Mouse (Mus musculus) CD4-positive, CD25-positive, alpha-beta regulatory T cell, adult 2 months (primary cell): ENCODE results near the gene Kifc1.
"Not testable (repeated sequence)": the region's sequence is repeated elsewhere in the genome, so short reads cannot be mapped to it uniquely, and the experiment has no call there.

Experiments used
- DNase-seq: peaks from one replicate; pipeline ENCODE4 v3.0.0-alpha.2; 2012; ENCODE audit warnings: low read depth, low spot score

Gene Kifc1

DNA sequence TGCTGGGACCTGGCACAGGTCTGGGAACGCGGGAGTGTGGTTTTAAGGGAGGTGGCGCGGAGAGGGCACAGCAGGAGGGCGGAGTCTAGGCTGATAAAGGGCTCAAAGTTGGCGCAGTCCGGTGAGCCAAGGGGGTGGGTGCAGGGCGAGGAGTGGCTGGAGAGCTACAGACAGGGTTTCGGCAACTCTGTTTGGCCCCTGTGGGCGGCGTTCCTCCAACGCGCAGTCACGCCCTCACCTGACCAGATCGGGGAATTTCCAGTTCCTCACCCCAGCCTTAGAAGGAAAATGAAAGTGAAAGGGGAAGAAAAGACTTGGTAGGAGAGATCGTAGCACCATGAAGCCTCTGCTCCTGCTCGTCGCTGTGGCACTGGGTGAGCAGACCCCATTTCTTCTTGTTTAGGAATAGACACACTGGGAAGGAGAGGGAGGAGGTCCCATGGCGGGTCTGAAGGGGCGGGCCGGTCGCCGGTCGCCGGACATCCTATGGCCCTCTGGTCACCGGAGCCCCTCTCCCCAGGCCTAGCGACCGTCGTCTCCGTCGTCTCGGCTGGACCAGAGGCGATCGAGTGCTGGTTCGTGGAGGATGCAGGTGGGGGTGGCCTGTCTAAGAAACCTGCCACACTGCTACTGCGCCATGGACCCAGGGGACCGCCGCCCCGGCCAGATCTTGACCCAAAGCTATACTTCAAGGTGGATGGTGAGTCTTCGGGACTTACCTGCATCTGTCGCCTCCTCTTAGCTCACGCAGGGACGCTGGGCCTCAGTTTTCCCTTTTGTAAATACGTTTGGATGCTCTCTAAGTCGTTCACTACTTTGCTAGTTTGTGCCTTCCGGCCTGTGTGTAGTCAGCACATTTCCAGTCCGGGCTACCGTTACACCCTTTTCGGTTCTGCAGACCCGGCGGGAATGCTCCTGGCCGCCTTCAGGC lies 29.2 kb upstream of the Kifc1 start:
- peak; percentile 91 for DNase-seq

DNA sequence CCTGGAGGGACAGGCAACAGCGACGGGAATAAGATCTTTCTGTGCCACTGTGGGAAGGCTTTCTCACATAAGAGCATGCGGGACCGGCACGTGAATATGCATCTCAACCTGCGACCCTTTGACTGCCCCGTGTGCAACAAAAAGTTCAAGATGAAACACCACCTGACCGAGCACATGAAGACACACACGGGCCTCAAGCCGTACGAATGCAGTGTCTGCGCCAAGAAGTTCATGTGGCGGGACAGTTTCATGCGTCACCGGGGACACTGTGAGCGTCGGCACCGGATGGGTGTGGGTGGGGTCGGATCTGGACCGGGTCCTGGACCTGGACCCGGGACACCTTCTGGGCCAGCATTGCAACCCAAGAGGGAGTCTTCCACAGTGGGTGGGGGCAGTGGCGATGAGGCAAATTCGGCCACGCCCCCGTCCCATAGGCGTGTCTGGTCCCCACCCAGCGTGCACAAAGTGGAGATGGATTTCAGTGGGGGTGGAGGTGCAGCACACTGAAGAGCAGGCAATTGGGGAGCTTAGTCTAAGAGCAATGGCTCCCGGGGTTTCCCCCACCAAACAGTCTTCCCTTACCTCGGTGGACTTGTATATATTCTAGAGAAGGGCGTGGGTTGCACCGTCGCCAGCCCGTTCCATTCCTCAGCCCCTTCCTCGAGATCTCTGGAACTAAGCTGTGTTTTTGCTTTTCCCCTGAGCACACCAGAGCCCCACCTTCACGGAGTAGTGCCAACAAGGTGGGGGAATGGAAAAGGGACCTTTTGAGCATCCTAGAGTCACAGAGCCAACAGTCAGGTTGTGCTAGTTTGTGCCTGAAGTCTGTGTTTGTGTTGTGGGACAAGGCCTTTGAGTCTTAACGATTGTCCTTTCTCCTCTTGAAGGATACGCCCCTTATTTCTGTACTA lies 28.1 kb upstream of the Kifc1 start:
- DNase-seq: peak; percentile 71

DNA sequence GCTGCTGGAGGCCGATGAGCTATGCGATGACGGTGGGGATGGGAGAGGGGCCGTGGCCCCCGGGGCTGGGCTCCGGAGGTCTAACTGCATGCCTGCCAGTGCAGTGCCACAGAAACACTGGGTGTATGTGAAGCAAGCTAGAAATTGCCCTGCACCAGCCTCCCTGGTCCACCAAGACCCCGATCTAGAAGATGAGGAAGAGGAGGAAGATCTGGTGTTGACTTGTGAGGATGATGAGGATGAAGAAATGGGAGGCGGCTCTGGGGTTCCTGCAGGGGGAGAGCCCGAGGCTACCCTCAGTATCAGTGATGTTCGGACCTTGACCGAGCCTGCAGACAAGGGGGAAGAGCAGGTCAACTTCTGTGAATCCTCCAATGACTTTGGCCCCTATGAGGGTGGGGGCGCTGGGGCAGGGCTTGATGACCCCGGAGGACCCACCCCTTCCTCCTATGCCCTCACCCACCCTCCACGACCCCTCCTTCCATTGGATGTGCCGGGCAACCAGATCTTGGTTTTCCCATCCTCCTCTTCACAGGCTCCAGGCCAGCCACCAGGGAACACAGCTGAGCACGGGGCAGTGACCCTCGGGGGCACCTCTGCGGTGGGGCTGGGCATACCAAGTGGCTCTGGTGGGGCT lies 27.3 kb upstream of the Kifc1 start:
- no peak for DNase-seq

DNA sequence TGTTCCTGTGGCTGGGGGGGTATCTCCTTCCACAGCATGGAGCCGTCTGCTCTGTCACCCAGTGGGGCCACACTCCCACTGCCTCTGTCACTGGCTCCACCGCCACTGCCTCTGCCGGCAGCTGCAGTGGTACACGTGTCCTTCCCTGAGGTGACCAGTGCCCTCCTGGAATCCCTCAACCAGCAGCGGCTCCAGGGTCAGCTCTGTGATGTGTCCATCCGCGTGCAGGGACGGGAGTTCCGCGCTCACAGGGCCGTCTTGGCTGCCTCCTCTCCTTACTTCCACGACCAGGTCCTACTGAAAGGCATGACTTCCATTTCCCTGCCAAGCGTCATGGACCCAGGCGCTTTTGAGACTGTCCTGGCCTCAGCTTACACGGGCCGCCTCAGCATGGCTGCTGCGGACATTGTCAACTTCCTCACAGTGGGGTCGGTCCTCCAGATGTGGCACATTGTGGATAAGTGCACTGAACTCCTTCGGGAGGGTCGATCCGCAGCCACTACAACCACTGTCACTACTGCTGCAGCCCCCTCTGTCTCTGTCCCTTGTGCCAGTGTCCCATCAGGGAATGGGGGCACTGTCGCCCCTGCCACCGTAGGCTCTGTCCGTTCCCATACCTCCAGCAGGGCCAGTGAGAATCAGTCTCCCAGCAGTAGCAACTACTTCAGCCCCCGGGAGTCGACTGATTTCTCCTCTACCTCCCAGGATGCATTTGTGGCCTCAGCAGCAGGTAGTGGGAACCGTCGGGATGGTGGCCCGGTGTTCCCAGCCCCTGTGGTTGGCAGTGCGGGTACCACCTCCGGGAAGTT lies 26.6 kb upstream of the Kifc1 start:
- no peak for DNase-seq

DNA sequence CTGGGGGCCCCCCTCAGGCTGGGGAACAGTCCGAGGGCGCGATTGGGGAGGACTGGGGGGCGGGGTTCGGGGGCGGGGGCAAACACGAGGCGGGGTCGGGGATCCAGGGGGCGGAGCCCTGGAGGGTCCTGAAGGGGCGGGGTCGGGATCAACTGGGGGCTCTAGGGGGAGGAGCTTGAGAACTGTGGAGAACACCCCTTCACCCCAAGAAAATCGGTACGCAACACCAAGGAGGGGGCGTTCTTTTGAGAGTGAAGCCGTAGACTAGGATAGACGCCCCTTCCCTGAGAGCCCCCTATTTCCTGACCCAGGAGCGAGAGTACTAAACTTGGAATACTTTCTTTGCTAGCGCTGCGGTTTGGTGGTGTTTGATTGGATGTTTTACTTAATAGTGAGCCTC lies 25.8 kb upstream of the Kifc1 start:
- no peak for DNase-seq

DNA sequence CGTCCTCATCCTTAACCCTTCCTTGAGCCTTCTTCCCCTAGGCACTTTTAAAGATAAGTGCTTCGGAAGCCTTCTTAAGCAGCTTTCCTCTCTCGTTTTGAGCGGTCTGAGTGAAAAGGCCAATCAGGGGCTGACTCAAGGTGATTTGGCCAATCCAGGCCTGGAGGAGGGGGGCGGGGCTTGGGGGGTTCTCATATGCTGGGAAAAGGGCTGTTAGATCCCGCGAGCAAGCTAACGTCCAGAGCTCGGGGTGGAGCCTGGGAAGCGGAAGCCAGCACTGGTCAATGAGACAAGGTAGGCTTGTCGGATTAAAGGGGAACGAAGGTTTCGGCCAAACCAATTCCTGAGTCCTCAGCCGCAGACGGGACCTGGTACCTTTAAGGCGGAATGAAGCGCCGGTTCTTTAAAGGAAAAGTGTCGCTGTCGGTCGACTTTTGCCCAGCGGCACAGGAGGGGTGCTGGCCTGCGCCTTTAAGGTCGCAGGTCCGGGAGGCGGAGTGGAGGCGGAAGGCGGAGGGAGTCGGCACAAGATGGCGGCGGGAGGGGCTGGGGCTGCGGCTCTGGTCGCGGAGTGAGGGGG lies 25.3 kb upstream of the Kifc1 start, which contains the start of the genes Tapbp and Zbtb22:
Gene Tapbp, plus strand, starts transcription at position 229 of the 580 bp plus-strand sequence.
Gene Zbtb22, plus strand, starts transcription at position 234 of the 580 bp plus-strand sequence.
- peak; percentile 96 for DNase-seq

DNA sequence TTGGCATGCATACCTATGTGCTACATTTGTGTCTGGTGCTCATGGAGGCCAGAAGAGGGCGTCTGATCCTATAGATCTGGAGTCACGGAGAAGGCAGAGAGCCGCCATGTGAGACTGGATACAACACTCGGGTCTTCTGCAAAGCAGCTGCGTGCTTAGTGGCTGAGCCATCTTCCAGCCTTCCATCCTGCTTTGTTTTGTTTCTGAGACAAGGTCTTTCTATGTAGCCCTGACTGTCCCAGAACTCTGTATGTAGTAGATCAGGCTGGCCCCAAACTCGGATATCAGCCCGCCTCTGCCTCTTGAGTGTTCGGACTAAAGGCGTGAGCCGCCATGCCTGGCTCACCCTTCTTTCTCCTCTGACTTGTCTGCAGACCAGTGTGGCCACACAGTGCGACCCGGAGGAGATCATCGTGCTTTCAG lies 24.5 kb upstream of the Kifc1 start:
- no peak for DNase-seq

DNA sequence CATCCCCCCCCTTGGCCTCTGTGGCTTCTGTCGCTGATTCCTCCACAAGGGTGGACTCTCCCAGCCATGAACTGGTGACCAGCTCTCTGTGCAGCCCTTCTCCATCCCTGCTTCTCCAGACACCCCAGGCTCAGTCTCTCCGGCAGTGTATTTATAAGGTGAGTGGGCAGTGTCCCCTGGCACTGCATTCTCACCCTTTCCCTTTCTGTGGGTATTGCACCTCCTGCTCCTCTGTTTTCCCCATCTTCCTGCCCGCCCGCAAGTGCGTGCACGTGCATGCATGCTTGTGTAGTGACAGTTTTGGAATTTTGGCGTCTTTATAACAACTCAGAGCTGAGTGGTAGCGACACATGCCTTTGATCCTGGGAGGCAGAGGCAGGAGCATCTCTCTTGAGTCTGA lies 23.4 kb upstream of the Kifc1 start:
- DNase-seq: no peak

DNA sequence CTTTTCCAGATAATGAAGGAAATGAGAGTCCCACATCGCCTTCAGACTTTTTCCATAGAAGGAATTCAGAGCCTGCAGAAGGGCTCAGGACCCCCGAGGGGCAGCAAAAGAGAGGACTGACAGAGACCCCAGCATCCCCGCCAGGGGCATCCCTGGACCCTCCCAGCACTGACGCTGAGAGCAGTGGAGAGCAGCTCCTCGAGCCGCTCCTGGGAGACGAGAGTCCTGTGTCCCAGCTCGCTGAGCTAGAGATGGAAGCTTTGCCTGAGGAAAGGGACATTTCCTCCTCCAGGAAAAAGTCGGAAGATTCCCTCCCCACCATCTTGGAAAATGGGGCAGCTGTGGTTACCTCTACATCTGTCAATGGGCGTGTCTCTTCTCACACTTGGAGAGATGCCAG lies 22.8 kb upstream of the Kifc1 start:
- DNase-seq: no peak

DNA sequence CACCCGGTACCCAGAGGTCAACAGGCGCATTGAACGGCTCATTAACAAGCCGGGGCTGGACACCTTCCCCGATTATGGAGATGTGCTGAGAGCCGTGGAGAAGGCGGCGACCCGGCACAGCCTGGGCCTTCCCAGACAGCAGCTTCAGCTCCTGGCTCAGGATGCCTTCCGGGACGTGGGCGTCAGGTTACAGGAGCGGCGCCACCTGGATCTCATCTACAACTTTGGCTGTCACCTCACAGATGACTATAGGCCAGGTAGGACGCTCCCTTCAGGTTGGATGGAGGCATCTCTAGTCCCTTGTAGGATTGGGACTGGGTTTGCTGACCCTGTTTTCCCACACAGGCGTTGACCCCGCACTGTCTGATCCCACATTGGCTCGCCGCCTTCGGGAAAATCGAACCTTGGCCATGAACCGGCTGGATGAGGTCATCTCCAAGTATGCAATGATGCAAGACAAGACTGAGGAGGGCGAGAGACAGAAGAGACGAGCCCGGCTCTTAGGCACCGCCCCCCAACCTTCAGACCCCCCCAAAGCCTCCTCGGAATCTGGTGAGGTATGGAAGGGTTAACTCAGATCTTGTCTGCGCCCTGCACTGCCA lies 21.5 kb upstream of the Kifc1 start:
- DNase-seq: no peak

DNA sequence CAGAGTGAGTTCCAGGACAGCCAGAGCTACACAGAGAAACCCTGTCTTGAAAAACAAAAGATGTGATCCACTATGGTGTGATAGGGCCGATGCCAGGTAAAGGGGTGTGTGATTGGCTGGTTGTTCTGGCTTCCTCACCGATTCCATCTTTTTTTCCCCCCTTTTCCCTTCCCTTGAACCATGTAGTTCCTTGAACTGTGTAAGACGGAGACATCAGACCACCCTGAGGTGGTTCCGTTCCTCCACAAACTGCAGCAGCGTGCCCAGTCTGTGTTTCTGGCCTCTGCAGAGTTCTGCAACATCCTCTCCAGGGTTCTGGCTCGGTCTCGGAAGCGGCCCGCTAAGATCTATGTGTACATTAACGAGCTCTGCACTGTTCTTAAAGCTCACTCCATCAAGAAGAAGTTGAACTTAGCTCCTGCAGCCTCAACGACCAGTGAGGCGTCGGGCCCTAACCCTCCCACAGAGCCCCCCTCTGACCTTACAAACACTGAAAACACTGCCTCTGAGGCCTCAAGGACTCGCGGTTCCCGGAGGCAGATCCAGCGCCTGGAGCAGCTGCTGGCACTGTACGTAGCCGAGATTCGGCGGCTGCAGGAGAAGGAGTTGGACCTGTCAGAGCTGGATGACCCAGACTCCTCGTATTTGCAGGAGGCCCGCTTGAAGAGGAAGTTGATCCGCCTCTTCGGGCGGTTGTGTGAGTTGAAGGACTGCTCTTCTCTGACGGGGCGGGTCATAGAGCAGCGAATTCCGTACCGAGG lies 20.8 kb upstream of the Kifc1 start:
- DNase-seq: no peak

DNA sequence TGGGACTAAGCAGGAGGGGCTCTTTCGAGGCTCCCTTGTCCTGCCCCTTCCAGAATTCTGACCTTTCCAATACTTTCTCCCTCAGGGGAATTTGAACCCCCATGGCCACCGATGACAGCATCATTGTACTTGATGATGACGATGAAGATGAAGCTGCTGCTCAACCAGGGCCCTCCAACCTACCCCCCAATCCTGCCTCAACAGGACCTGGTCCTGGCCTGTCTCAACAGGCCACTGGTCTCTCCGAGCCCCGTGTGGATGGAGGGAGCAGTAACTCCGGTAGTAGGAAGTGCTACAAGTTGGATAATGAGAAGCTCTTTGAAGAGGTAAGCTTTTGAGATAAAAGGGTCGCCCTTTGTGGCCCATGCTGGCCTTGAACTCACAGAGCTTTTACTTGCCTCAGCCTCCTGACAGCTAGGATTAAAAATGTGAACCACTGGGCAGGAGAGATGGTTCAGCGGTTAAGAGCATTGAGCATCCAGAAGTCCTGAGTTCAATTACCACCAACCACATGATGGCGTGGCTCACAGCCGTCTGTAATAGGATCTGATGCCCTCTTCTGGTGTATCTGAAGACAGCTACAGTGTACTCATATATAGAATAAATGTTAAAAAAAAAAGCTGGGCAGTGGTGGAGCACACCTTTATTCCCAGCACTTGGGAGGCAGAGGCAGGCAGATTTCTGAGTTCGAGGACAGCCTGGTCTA lies 20.0 kb upstream of the Kifc1 start:
- DNase-seq: peak; percentile 76

DNA sequence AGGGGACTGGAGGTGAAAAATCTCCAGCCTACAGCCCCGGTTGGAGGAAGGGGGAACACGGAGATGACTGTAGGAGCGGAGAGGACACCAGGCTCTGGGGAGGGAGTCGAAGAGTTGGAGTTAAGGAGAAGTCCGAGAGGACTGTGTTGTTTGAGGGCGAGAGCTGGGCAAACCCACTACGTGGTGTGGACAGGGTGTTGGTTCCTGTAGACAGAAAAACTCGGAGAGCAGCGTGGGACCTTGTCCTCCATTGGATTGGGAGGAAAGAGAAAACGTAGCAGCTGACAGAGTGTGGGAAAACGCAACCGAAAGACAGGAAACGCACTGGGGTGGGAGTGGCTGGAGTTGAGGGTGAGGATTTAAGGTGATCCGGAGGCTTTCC lies 19.4 kb upstream of the Kifc1 start:
- DNase-seq: peak; percentile 66

DNA sequence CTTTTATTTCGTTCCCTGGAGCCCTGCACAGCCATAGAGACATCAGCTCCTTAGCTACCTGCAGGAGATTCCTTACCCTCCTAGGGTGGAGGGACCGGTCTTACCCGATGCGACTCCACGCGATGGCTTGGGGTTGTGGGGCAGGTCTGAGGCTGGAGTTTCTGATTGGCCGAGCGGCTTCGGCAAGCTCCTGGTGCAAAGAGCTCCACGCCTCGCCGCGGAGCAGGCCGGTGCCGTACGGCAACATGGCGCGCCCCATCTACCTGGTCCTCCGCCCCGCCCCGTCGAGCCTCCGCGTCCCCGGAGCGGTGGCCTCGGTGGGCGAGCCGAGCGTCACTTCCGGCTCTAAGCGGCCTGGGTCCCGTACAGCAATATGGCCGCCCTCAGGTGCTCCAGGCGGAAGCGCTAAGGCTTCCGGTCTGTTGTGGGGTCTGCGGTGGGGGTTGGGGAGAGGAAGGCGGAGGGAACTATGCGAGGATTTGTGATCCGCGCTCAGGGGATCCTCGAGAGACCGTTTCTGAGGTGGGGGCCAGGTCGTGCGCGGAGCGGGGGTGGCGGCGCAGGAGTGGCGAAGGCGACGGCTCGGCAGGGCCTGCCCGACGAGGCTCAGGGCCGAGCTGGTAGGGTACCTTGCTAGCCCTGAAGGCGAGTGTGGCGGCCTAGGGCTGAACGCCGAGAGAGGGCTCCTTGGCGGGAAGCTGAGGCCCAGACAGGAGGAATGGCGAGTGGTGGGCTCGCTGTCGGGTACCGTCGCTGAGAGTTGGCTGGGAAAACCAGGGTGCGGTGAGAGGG lies 18.8 kb upstream of the Kifc1 start, which contains the start of gene Daxx:
Gene Daxx, plus strand, starts transcription at position 338 of the 792 bp plus-strand sequence.
- DNase-seq: peak; percentile 99

DNA sequence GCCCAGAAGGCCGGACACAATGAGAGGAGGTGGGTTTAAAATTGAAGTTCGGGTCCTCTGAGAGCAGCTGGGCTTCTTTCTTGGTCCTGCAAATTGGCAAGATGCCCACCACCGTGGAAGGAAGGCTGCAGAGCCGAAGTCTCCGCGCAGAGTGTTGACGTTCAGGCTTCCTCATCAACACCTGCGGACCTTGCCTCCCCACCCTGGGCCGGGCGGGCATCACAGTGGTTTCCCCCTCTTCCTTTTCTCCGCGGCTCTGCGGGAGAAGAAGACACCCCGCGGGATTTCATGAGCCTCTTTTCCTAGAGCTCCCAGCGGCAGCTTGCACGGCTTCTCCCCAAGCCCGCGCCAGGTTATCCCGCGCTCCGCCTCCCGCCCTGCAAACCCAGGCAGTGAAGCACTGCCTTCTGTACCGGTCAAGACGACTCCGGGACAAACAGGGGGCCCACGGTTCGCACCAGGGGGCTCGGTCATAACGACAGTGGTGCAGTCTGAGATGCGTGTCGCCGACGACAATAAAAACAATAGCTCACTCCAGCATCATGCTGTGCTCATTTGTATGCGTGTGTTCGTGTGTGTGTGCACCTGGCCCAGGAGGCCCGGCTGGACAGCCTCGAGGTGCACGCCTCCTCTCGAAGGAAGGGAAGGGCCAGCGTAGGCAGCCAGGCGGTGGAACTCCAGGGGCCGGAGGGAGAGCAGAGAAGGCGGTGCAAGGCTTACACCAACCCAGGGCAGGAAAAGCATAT lies 18.0 kb upstream of the Kifc1 start:
- DNase-seq: peak; percentile 42

DNA sequence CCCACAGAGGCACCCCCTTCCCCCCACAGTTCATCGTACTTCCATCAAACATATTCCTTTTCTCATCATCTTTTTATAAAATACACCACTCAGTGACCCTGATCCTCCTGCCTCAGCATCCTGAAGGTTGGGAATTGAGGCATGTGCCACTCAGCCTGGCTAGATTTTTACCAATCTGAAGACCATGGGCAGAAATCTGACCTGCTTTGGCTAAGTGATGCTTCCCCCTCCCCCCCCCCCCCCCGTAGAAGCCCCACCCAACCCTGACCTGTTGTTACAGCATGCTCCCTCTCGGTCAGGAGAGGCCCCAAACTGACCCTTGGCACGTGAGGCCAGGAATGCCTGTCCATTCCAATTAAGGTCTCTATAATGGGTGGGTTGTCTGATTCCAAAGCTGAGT lies 14.4 kb upstream of the Kifc1 start, which contains the start of gene Platr17:
Gene Platr17, plus strand, starts transcription at position 301 of the 400 bp plus-strand sequence.
- DNase-seq: not testable (repeated sequence)
